Mouse (Mus musculus): ENCODE measurements around the gene Srsf4.

DNA sequence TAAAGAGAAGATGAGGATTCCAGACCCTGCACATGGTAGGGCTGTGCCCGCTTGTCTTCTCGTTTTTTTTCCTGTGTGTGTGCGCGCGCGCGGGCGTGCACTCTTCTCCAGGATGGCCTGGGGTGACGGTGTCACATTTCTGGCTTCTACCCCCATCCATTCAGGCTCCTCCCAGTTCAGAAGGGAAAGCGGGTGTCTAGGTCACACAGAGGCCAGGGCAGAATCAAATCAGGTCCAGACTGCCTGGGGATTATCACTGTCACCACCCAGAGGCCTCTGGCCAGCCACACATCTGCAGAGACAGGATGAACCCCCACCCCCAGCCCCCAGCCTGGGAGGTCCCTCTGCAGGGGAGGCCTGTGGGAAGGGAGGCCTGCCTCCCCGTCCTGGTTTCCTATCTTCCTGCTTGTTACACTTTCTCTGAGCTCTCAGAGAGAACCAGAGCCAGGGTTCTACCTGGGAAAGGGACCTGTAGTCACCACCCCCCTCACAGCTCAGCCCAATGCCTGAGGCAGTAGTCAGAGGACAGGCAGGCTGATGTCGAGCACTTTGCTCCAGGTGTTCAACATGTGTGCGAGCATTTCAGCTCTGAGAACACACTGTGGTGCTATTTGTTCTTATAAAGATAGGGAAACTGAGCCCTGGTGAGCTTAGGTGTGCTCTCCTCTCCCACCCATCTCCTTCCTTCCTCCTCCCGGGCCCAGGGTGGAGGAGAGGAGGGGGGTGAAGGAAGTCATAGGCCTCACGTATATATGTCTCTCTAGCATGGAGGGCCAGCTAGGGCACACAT is 45.5 kb downstream of the Srsf4 start:
- TF ChIP-seq CTCF (IDR thresholded peaks at IDR 0.05; ENCODE audit: low read depth, low read length) (no peak), TAL1 (conservative IDR thresholded peaks at IDR 0.05; ENCODE audit: low read depth, low read length) (no peak)

Measured in G1E (cell line).